Mouse (Mus musculus): ENCODE measurements around the gene Olig1.

Olig1 gene

GRCm38 (mm10) chr16:91309872-91310271 is 40.3 kb downstream of the Olig1 start:
- no peak for DNase-seq

- DNase-seq = no peak
Measured at GRCm38 (mm10) chr16:91312921-91313320, 43.3 kb downstream of the Olig1 start.

GRCm38 (mm10) chr16:91314114-91314775 is 44.7 kb downstream of the Olig1 start:
- peak; percentile 44 to 47 for DNase-seq

GRCm38 (mm10) chr16:91320191-91320590 is 50.6 kb downstream of the Olig1 start:
- no peak for DNase-seq

GRCm38 (mm10) chr16:91320608-91321007 is 51.0 kb downstream of the Olig1 start:
- no peak for DNase-seq
